Mouse (Mus musculus) forebrain, embryonic 12.5 days (tissue): ENCODE data around the gene Gabrr3. TPM values are rescaled to one million over a fixed set of nuclear protein-coding genes. Genes with fewer than 3 reads are reported as not detected.

Experiments
- ATAC-seq: fragments of 200-750 bp; cut with Nextera tagmentation; 2 replicates; pipeline ENCODE4 v1.8.0; 2017; ENCODE audit warnings: moderate TSS enrichment; ENCODE audit not compliant: low FRiP score
- H3K27ac ChIP-seq: fragments of 300-500 bp; sonication (generic); 2 replicates; pipeline ENCODE4 v1.5.1; 2016; ENCODE audit warnings: mild to moderate bottlenecking
- H3K27me3 ChIP-seq: fragments of 300-500 bp; sonication (generic); 2 replicates; pipeline ENCODE4 v1.6.1; 2016; ENCODE audit warnings: mild to moderate bottlenecking
- H3K36me3 ChIP-seq: fragments of 300-500 bp; sonication (generic); replicated peaks from 2 replicates; pipeline ENCODE4 v1.6.1; 2016; ENCODE audit warnings: mild to moderate bottlenecking
- H3K4me1 ChIP-seq: fragments of 300-500 bp; sonication (generic); 2 replicates; pipeline ENCODE4 v1.6.1; 2016
- H3K4me2 ChIP-seq: fragments of 300-500 bp; sonication (generic); 2 replicates; pipeline ENCODE4 v1.6.1; 2016; ENCODE audit warnings: mild to moderate bottlenecking, moderate library complexity
- H3K4me3 ChIP-seq: fragments of 300-500 bp; sonication (generic); replicated peaks from 2 replicates; pipeline ENCODE4 v1.5.1; 2016; ENCODE audit warnings: mild to moderate bottlenecking
- H3K9ac ChIP-seq: fragments of 300-500 bp; sonication (generic); 2 replicates; pipeline ENCODE4 v1.6.1; 2016; ENCODE audit warnings: mild to moderate bottlenecking
- H3K9me3 ChIP-seq: fragments of 300-500 bp; sonication (generic); 2 replicates; pipeline ENCODE4 v1.6.1; 2016
- WGBS: fragments of 180-500 bp; shearing (Covaris S2); methylation state at CpG from one replicate; pipeline ENCODE4 v1.1.7; 2016; 5-methylcytosine and 5-hydroxymethylcytosine counted together
- polyA plus RNA-seq: library from polyadenylated mRNA; unstranded; fragments of >200 nt; fragmentation: Nextera tagmentation; extraction: Ambion mirVana; gene quantifications from 2 replicates; pipeline ENCODE4 v1.2.1, GENCODE M21; 2016

The Gabrr3 gene
- polyA plus RNA-seq, 1 experiment from 2014 or later = not detected

DNA sequence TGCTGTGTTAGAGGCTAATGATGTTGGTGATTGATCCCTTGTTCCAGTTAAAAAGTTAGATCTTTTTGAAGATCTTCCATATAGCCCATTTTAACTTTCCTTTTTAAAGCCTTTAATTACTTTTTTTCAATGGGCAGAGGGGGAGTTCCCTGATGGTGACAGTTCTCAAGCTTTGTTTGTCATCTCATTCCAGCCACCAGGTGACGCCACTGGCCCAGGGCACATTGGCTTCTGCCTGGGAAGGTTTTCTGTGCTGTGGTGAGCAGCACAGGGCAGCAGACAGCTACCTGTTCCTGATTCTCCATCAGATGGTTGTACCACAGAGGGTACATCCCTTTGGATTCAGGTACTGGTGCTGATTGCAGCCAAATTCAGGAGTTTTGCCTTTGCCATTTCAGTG, 67.7 kb downstream of the Gabrr3 start:
- H3K36me3 ChIP-seq = no peaks in the 10 kb centered on the region; the same call in 1 of the 2 replicates
- no peak overlapping the region for H3K4me2 ChIP-seq
- no peak overlapping the region for H3K4me3 ChIP-seq
- H3K27ac ChIP-seq = no peak overlapping the region
- no peaks in the 10 kb centered on the region for H3K27me3 ChIP-seq
- no peak overlapping the region for H3K9ac ChIP-seq
- no peak for ATAC-seq
- 22% methylated on average over 1 of the region's 1 CpGs for WGBS
- no peaks in the 10 kb centered on the region for H3K9me3 ChIP-seq
- peaks cover 3% of the 10 kb centered on the region; the same call in 1 of the 2 replicates for H3K4me1 ChIP-seq

- Histone ChIP-seq H3K9ac (no peak overlapping the region), H3K9me3 (no peaks in the 10 kb centered on the region), H3K4me2 (no peak overlapping the region), H3K36me3 (peaks cover 9% of the 10 kb centered on the region), H3K4me1 (no peaks in the 10 kb centered on the region), H3K4me3 (no peak overlapping the region), H3K27me3 (no peaks in the 10 kb centered on the region), H3K27ac (no peak overlapping the region)
- 92% methylated on average over 3 of the region's 3 CpGs for WGBS
- no peak for ATAC-seq
These were observed 70.8 kb downstream of the Gabrr3 start for GRCm38 (mm10) chr16:59477955-59478354.

GRCm38 (mm10) chr16:59487239-59487638, 80.1 kb downstream of the Gabrr3 start:
- Histone ChIP-seq H3K27me3 (no peaks in the 10 kb centered on the region), H3K9ac (no peak overlapping the region), H3K27ac (no peak overlapping the region), H3K4me2 (no peak overlapping the region), H3K4me1 (no peaks in the 10 kb centered on the region), H3K4me3 (no peak overlapping the region), H3K36me3 (peaks cover 44% of the 10 kb centered on the region), H3K9me3 (no peaks in the 10 kb centered on the region)
- ATAC-seq = no peak
- WGBS = 96% methylated on average over 7 of the region's 7 CpGs

GRCm38 (mm10) chr16:59487975-59488548, 80.9 kb downstream of the Gabrr3 start:
- WGBS = 94% methylated on average over 9 of the region's 9 CpGs
- no peak for ATAC-seq
- H3K36me3 ChIP-seq = peaks cover 41% of the 10 kb centered on the region
- H3K4me1 ChIP-seq = no peaks in the 10 kb centered on the region
- no peaks in the 10 kb centered on the region for H3K9me3 ChIP-seq
- no peak overlapping the region for H3K9ac ChIP-seq
- H3K27me3 ChIP-seq = no peaks in the 10 kb centered on the region
- no peak overlapping the region for H3K4me2 ChIP-seq
- no peak overlapping the region for H3K4me3 ChIP-seq
- H3K27ac ChIP-seq = no peak overlapping the region

DNA sequence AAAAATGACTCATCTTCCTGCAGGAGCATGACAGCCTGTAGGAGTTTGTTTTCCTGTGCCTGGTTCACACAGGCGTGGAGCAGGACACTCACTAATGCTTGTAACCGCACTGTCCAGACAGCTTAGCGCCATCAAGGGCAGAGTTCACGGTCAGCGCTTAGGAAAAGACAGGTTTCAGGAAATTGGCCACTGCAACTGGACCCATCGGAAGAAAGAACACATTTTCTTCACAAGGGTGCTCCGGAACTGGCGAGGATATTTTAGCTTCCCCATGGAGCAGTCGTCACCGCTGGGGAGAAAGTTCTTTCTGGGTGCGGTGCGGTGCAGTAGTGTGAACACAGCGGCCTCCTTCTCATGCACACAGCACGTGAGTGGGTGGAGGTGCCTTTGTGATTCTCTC, 86.1 kb downstream of the Gabrr3 start:
- WGBS = 90% methylated on average over 14 of the region's 14 CpGs
- Histone ChIP-seq H3K4me3 (no peak overlapping the region), H3K27me3 (no peaks in the 10 kb centered on the region), H3K4me1 (no peaks in the 10 kb centered on the region), H3K9me3 (no peaks in the 10 kb centered on the region), H3K9ac (no peak overlapping the region), H3K27ac (no peak overlapping the region), H3K4me2 (no peak overlapping the region), H3K36me3 (peaks cover 33% of the 10 kb centered on the region)
- ATAC-seq = no peak

DNA sequence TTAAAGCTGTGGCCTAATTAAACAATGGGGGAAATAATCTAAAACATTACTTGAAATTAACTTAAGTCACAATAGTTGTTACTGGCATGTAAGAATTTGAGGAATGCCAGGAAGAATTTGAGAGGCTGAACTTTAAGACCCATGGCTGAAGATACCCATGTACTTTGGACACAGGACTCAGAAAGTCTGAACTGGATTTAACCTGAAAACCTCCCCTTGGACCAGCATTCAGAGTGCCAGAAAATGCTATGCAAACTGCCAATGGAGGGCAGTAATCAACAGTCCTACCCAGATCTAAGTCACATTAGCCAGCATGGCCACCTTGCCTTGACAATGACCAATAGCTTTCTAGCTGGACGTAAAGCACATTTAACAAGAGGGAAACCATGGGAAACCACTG, 90.8 kb downstream of the Gabrr3 start:
- no peak overlapping the region for H3K4me3 ChIP-seq
- H3K27me3 ChIP-seq = no peaks in the 10 kb centered on the region
- no peaks in the 10 kb centered on the region for H3K9me3 ChIP-seq
- 79% methylated on average over 1 of the region's 1 CpGs for WGBS
- H3K27ac ChIP-seq = no peak overlapping the region
- H3K4me2 ChIP-seq = no peak overlapping the region
- H3K9ac ChIP-seq = no peak overlapping the region
- peaks cover 11% of the 10 kb centered on the region for H3K36me3 ChIP-seq
- ATAC-seq = no peak
- no peaks in the 10 kb centered on the region for H3K4me1 ChIP-seq

DNA sequence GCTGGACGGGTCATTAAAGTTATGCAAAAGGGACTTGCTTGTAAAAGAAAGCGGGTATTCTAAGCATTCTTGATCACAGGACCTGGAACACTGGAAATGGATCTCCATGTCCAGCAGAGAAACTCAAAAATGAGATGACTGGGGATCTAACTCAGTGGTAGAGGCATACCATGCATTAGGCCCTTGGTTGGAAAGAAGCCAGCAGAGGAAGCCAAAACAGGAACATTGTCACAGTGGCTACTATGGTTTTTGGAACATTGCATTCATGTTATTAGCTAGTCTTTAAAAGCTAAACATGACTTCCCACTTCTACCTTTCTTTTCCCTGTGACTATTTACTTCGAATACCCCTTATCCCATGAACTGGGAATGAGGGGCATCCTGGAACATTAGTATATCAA, 92.0 kb downstream of the Gabrr3 start:
- no peak overlapping the region for H3K9ac ChIP-seq
- no peak overlapping the region for H3K4me3 ChIP-seq
- no peak overlapping the region for H3K4me2 ChIP-seq
- peaks cover under 1% of the 10 kb centered on the region; the same call in 1 of the 2 replicates for H3K36me3 ChIP-seq
- H3K4me1 ChIP-seq = no peaks in the 10 kb centered on the region
- H3K27ac ChIP-seq = no peak overlapping the region
- no peaks in the 10 kb centered on the region for H3K27me3 ChIP-seq
- no peak for ATAC-seq
- 91% methylated on average over 3 of the region's 3 CpGs for WGBS
- no peaks in the 10 kb centered on the region for H3K9me3 ChIP-seq

GRCm38 (mm10) chr16:59509830-59510229, 102.7 kb downstream of the Gabrr3 start:
- no peak overlapping the region for H3K4me3 ChIP-seq
- no peak for ATAC-seq
- H3K9ac ChIP-seq = no peak overlapping the region
- H3K27ac ChIP-seq = no peak overlapping the region
- no peaks in the 10 kb centered on the region for H3K36me3 ChIP-seq
- no peak overlapping the region for H3K4me2 ChIP-seq
- WGBS = 88% methylated on average over 5 of the region's 5 CpGs
- H3K4me1 ChIP-seq = no peaks in the 10 kb centered on the region
- no peaks in the 10 kb centered on the region for H3K9me3 ChIP-seq
- no peaks in the 10 kb centered on the region for H3K27me3 ChIP-seq

Other genes starting within 250 kb of the Gabrr3 start
- not detected in 2 replicates for gene Olfr196, start 236.9 kb upstream of the Gabrr3 start, polyA plus RNA-seq
- gene Olfr198, start 203.8 kb upstream of the Gabrr3 start, polyA plus RNA-seq = not detected in 2 replicates
- not detected in 2 replicates for gene Olfr199, start 187.6 kb upstream of the Gabrr3 start, polyA plus RNA-seq
- gene Olfr201, start 134.7 kb upstream of the Gabrr3 start, polyA plus RNA-seq = not detected in 2 replicates
- not detected in 2 replicates for gene Olfr202, start 120.5 kb upstream of the Gabrr3 start, polyA plus RNA-seq
- not detected in 2 replicates for gene Olfr203, start 108.5 kb upstream of the Gabrr3 start, polyA plus RNA-seq
- gene Olfr204, start 89.1 kb upstream of the Gabrr3 start, polyA plus RNA-seq = not detected in 2 replicates
- gene Olfr205, start 76.2 kb upstream of the Gabrr3 start, polyA plus RNA-seq = not detected in 2 replicates
- not detected in 2 replicates for gene Olfr206, start 58.1 kb upstream of the Gabrr3 start, polyA plus RNA-seq
- not detected in 2 replicates for gene Olfr209, start 43.3 kb upstream of the Gabrr3 start, polyA plus RNA-seq
- gene Riox2, start 64.4 kb downstream of the Gabrr3 start, polyA plus RNA-seq = 23.7 and 24.3 TPM in 2 replicates
- gene Crybg3, start 193.6 kb downstream of the Gabrr3 start, polyA plus RNA-seq = 4.6 and 4.9 TPM in 2 replicates
- gene Arl6, start 232.1 kb downstream of the Gabrr3 start, polyA plus RNA-seq = 49.1 and 50.9 TPM in 2 replicates